Mouse (Mus musculus): ENCODE measurements at regions not wholly inside any gene's neighbourhood (a gene's known extent, or its start where the extent isn't known, plus 50 kb on each side); places are given as distances from the start of the nearest gene placed in this dataset.

DNA sequence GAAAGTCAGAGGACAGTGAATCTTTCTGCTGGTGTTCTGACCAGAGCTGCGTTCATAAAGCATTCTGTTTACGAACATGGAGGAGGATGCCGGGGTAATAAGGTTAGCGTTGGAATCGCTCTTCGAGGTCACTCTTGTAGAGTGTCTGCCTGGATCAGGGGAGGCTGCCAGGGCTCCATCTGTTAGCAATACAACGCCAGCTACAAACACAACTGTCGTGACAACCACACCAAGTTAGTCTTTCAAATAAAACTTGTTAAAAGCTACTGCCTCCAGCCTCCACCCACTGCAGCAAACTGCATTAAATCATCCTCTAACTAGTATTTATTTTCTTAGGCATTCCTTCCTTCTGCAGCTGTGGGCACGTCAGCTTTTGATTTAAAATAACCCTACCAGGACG, 525.0 kb downstream of the 1700129C05Rik start:
- H3K27ac ChIP-seq (ENCODE audit: low read length) = no peak overlapping the region
- no peaks in the 10 kb centered on the region for H3K9me3 ChIP-seq (ENCODE audit: control insufficient read depth, low read length)
- no peak overlapping the region for H3K4me3 ChIP-seq (replicated peaks; ENCODE audit: low read length)
- no peak for ATAC-seq
- no peak overlapping the region for H3K9ac ChIP-seq (replicated peaks; ENCODE audit: low read depth, low read length)
- WGBS = 79% methylated on average over 10 of the region's 10 CpGs
- H3K36me3 ChIP-seq (ENCODE audit: control insufficient read depth, insufficient read depth) = no peaks in the 10 kb centered on the region
- H3K4me2 ChIP-seq (ENCODE audit: low read length) = no peak overlapping the region
- no peaks in the 10 kb centered on the region for H3K27me3 ChIP-seq (replicated peaks; ENCODE audit: control insufficient read depth, insufficient read depth, low read length)
- no peaks in the 10 kb centered on the region for H3K4me1 ChIP-seq (replicated peaks; ENCODE audit: control insufficient read depth, insufficient read depth, low read length)

DNA sequence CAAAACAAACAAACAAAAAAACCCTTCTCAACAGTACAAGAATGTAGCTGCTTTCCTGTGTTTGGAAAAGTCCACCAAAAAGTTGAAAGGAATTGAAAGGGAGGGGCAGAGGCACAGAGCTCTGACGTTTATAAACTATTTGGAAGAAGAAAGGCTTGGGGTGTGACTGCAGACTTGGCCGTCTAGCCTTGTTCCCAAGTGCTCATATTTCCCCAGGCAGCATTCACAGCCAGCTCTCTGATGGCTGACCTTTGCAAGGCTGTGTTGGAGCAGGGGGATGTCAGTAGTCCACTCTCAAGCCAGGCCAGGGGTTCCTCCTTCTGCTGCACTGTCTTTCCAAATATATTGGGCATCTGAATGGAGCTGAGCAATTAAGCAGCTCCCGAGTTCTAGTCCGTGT, 534.5 kb downstream of the 1700129C05Rik start:
- no peaks in the 10 kb centered on the region for H3K9me3 ChIP-seq (ENCODE audit: control insufficient read depth, low read length)
- H3K4me2 ChIP-seq (ENCODE audit: low read length) = no peak overlapping the region
- H3K36me3 ChIP-seq (ENCODE audit: control insufficient read depth, insufficient read depth) = no peaks in the 10 kb centered on the region
- H3K27me3 ChIP-seq (replicated peaks; ENCODE audit: control insufficient read depth, insufficient read depth, low read length) = no peaks in the 10 kb centered on the region
- WGBS = 60% methylated on average over 4 of the region's 4 CpGs
- H3K4me1 ChIP-seq (replicated peaks; ENCODE audit: control insufficient read depth, insufficient read depth, low read length) = no peaks in the 10 kb centered on the region
- H3K4me3 ChIP-seq (replicated peaks; ENCODE audit: low read length) = no peak overlapping the region
- ATAC-seq = no peak
- H3K9ac ChIP-seq (replicated peaks; ENCODE audit: low read depth, low read length) = no peak overlapping the region
- no peak overlapping the region for H3K27ac ChIP-seq (ENCODE audit: low read length)

DNA sequence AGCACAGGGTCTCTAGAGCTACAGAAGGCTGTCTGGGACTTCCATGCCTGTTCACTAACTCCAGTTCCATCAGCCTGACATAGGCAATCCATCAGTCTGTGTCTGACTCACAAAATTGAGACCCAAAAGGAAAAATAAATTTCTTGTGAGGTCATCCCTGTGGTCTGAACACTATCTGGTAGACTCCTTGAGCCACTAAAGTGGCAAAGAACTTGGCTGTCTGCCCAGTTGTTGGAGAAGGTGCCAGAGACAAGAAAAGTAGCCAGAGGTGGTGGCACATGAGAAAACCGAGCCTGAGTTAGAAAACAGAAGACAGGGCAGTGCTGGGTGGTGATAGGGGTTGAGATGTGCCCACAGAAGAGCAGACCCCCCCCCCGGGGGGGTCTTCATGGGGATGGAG, 535.0 kb downstream of the 1700129C05Rik start:
- Histone ChIP-seq H3K27ac (ENCODE audit: low read length) (no peak overlapping the region), H3K9me3 (ENCODE audit: control insufficient read depth, low read length) (no peaks in the 10 kb centered on the region), H3K36me3 (ENCODE audit: control insufficient read depth, insufficient read depth) (no peaks in the 10 kb centered on the region), H3K27me3 (replicated peaks; ENCODE audit: control insufficient read depth, insufficient read depth, low read length) (no peaks in the 10 kb centered on the region), H3K4me1 (replicated peaks; ENCODE audit: control insufficient read depth, insufficient read depth, low read length) (no peaks in the 10 kb centered on the region), H3K9ac (replicated peaks; ENCODE audit: low read depth, low read length) (no peak overlapping the region), H3K4me3 (replicated peaks; ENCODE audit: low read length) (no peak overlapping the region), H3K4me2 (ENCODE audit: low read length) (no peak overlapping the region)
- 46% methylated on average over 2 of the region's 2 CpGs for WGBS
- no peak for ATAC-seq

DNA sequence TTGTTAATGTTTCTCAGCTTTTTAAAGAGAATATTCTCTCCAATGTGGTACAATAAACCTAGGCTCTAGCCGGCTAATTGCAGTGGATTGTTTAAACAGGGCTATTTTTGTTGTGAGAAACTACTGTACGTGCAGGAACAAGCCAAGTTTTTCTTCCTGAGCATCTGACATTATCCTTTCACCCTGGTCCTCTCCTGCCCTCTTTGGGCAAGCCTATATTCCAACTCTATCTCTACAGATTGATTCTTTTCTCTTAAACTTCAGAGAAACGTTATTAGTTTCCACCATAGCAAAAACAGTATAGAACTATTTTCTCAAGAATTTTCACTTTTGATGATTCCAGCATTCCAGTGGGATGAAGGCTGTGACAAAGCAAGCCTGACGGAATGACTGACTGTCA, 535.2 kb downstream of the Fgf9 start:
- no peak overlapping the region for H3K4me3 ChIP-seq (replicated peaks; ENCODE audit: low read length)
- H3K4me1 ChIP-seq (replicated peaks; ENCODE audit: control insufficient read depth, insufficient read depth, low read length) = no peaks in the 10 kb centered on the region
- no peak overlapping the region for H3K9ac ChIP-seq (replicated peaks; ENCODE audit: low read depth, low read length)
- H3K27ac ChIP-seq (ENCODE audit: low read length) = no peak overlapping the region
- no peaks in the 10 kb centered on the region for H3K36me3 ChIP-seq (ENCODE audit: control insufficient read depth, insufficient read depth)
- H3K27me3 ChIP-seq (replicated peaks; ENCODE audit: control insufficient read depth, insufficient read depth, low read length) = no peaks in the 10 kb centered on the region
- no peak overlapping the region for H3K4me2 ChIP-seq (ENCODE audit: low read length)
- H3K9me3 ChIP-seq (ENCODE audit: control insufficient read depth, low read length) = no peaks in the 10 kb centered on the region
- ATAC-seq = no peak
- WGBS = 68% methylated on average over 4 of the region's 4 CpGs

DNA sequence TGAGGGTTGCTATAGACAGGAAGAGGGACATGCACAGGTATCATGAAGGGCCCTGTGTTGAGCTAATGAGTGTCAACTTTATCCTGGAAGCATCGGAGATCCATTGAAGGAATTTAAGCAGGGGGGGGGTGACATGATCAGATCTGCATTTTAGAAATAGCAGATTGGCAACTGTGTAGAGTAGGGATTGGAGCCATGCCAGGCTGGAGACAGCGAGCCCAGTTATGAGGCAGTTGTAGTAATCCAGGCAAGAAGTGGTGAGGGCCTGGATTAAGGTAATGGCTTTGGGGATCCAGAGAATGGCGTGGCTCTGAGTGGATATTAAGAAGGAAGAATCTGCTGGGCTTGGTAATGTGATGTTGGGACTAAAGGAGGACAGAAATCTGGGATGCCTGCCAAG, 528.5 kb downstream of the Fgf9 start:
- H3K4me2 ChIP-seq (ENCODE audit: low read length) = no peak overlapping the region
- no peaks in the 10 kb centered on the region for H3K4me1 ChIP-seq (replicated peaks; ENCODE audit: control insufficient read depth, insufficient read depth, low read length)
- no peak for ATAC-seq
- no peak overlapping the region for H3K27ac ChIP-seq (ENCODE audit: low read length)
- H3K36me3 ChIP-seq (ENCODE audit: control insufficient read depth, insufficient read depth) = no peaks in the 10 kb centered on the region
- no peaks in the 10 kb centered on the region for H3K9me3 ChIP-seq (ENCODE audit: control insufficient read depth, low read length)
- WGBS = 55% methylated on average over 3 of the region's 3 CpGs
- H3K4me3 ChIP-seq (replicated peaks; ENCODE audit: low read length) = no peak overlapping the region
- H3K27me3 ChIP-seq (replicated peaks; ENCODE audit: control insufficient read depth, insufficient read depth, low read length) = no peaks in the 10 kb centered on the region
- no peak overlapping the region for H3K9ac ChIP-seq (replicated peaks; ENCODE audit: low read depth, low read length)

DNA sequence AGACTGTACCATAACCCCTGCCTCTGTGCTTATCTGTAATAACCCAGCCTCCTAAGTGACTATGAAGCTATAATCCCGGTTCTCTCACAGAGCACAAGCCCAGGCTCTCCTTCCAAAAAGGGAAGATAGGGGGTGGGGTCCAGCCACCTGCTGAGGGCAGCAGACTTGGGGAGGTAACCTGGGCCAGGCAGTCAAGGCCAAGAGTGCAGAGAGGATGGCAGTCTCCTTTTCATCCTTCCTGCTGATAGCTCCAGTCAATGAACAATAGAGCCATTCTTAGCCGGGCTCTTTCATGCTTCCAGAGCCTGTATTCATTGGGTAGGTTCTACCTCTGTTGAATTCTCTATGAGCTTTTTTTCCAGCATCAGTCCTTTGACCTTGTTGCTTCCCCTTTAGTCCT, 527.5 kb downstream of the Fgf9 start:
- Histone ChIP-seq H3K4me1 (replicated peaks; ENCODE audit: control insufficient read depth, insufficient read depth, low read length) (no peaks in the 10 kb centered on the region), H3K27ac (ENCODE audit: low read length) (no peak overlapping the region), H3K4me2 (ENCODE audit: low read length) (no peak overlapping the region), H3K4me3 (replicated peaks; ENCODE audit: low read length) (no peak overlapping the region), H3K9me3 (ENCODE audit: control insufficient read depth, low read length) (no peaks in the 10 kb centered on the region), H3K27me3 (replicated peaks; ENCODE audit: control insufficient read depth, insufficient read depth, low read length) (no peaks in the 10 kb centered on the region), H3K36me3 (ENCODE audit: control insufficient read depth, insufficient read depth) (no peaks in the 10 kb centered on the region), H3K9ac (replicated peaks; ENCODE audit: low read depth, low read length) (no peak overlapping the region)
- 33% methylated on average over 2 of the region's 2 CpGs for WGBS
- no peak for ATAC-seq

DNA sequence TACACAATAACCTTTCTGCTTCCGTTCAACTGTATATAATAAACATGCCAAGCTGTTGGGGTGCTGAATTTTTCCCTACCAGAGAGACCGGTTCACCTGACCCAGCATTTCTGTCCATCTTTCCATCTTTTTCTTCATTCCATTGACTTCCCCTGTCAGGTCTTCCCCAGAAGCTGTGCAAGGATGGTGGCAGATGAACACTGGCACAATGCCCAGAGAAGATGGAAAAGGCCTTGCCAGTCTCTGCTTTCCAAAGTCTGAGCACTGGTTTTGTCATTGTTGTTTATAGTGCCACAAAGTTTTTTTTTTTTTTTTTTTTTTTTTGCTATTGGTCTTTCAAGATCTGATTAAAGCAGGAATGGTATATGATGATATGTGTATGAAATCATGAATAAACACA, 526.6 kb downstream of the Fgf9 start:
- no peaks in the 10 kb centered on the region for H3K36me3 ChIP-seq (ENCODE audit: control insufficient read depth, insufficient read depth)
- no peak overlapping the region for H3K4me2 ChIP-seq (ENCODE audit: low read length)
- H3K9ac ChIP-seq (replicated peaks; ENCODE audit: low read depth, low read length) = no peak overlapping the region
- no peaks in the 10 kb centered on the region for H3K9me3 ChIP-seq (ENCODE audit: control insufficient read depth, low read length)
- WGBS = 94% methylated on average over 2 of the region's 2 CpGs
- ATAC-seq = no peak
- no peaks in the 10 kb centered on the region for H3K27me3 ChIP-seq (replicated peaks; ENCODE audit: control insufficient read depth, insufficient read depth, low read length)
- no peak overlapping the region for H3K27ac ChIP-seq (ENCODE audit: low read length)
- no peaks in the 10 kb centered on the region for H3K4me1 ChIP-seq (replicated peaks; ENCODE audit: control insufficient read depth, insufficient read depth, low read length)
- no peak overlapping the region for H3K4me3 ChIP-seq (replicated peaks; ENCODE audit: low read length)

DNA sequence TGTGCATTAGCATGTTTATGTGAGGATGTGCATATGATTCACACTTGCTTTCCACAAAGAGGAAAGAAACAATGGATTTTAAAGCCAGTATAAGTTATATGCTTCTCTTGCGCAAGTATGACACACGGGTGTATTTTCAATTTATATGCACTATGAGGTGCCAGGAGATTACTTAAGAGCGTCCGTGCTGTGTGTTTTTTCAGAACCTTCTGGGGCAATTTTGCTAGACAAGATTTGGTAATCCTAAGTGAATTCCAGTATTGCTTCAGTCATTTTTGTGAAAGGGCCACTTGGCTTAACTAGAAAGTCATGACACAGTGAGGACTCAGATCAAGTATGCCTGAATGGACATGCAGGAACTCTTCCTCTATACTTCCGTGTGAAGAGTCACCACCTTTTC, 511.5 kb downstream of the Fgf9 start:
- H3K9me3 ChIP-seq (ENCODE audit: control insufficient read depth, low read length) = no peaks in the 10 kb centered on the region; the same call in 1 of the 2 replicates
- WGBS = 94% methylated on average over 5 of the region's 5 CpGs
- no peak for ATAC-seq

DNA sequence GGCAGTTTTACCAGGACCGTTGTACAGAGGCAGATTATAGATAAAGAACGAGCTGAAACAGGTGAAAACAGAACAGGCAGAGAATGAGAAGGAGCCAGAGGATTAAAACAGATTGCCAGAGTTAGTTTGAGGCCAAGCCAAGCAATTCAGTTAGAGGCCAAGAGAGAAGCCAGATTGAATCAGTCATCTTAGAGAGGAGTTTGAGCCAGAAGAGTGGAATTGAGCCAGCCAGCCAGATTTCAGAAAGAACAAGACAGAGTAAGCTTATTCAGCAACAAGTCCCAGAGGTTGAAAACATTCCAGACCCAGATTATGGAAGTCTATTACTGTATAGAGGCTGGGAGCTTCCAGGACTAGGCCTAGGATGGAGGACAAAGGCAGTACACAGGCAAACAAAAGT, 499.7 kb downstream of the Fgf9 start:
- no peaks in the 10 kb centered on the region for H3K4me1 ChIP-seq (replicated peaks; ENCODE audit: control insufficient read depth, insufficient read depth, low read length)
- no peak for ATAC-seq
- peaks cover 4% of the 10 kb centered on the region; the same call in 1 of the 2 replicates for H3K9me3 ChIP-seq (ENCODE audit: control insufficient read depth, low read length)
- no peak overlapping the region for H3K4me3 ChIP-seq (replicated peaks; ENCODE audit: low read length)
- H3K36me3 ChIP-seq (ENCODE audit: control insufficient read depth, insufficient read depth) = no peaks in the 10 kb centered on the region
- H3K27ac ChIP-seq (ENCODE audit: low read length) = no peak overlapping the region
- no peaks in the 10 kb centered on the region for H3K27me3 ChIP-seq (replicated peaks; ENCODE audit: control insufficient read depth, insufficient read depth, low read length)
- no peak overlapping the region for H3K9ac ChIP-seq (replicated peaks; ENCODE audit: low read depth, low read length)
- no peak overlapping the region for H3K4me2 ChIP-seq (ENCODE audit: low read length)
- WGBS = 84% methylated on average over 2 of the region's 2 CpGs

More for the DNA sequence above, 511.5 kb downstream of the Fgf9 start:
- H3K4me3 ChIP-seq (replicated peaks; ENCODE audit: low read length) = no peak overlapping the region
- H3K36me3 ChIP-seq (ENCODE audit: control insufficient read depth, insufficient read depth) = no peaks in the 10 kb centered on the region
- no peak overlapping the region for H3K27ac ChIP-seq (ENCODE audit: low read length)
- no peaks in the 10 kb centered on the region for H3K27me3 ChIP-seq (replicated peaks; ENCODE audit: control insufficient read depth, insufficient read depth, low read length)
- no peak overlapping the region for H3K4me2 ChIP-seq (ENCODE audit: low read length)
- H3K4me1 ChIP-seq (replicated peaks; ENCODE audit: control insufficient read depth, insufficient read depth, low read length) = no peaks in the 10 kb centered on the region
- no peak overlapping the region for H3K9ac ChIP-seq (replicated peaks; ENCODE audit: low read depth, low read length)

DNA sequence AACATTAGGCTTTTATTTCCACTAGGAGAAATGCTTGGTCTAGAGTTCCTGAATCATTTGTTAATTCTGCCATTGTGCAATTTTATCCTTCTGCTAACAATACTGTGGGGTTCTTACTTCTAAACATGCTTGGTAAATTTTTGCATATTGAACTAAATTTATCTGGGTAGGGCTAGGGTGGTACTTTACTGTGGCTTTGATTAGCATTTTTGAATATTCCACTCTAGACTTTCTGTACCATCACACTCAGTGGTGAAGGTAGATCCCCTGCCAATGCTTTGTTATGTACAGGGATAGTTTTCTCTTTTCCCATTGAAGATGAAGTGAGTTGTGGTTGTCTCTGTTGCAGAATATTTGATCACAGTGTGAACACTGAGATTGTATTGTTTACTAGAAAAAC, 497.1 kb downstream of the Fgf9 start:
- H3K36me3 ChIP-seq (ENCODE audit: control insufficient read depth, insufficient read depth) = no peaks in the 10 kb centered on the region
- no peak overlapping the region for H3K27ac ChIP-seq (ENCODE audit: low read length)
- no peak overlapping the region for H3K4me3 ChIP-seq (replicated peaks; ENCODE audit: low read length)
- no peaks in the 10 kb centered on the region for H3K4me1 ChIP-seq (replicated peaks; ENCODE audit: control insufficient read depth, insufficient read depth, low read length)
- ATAC-seq = no peak
- no peak overlapping the region for H3K9ac ChIP-seq (replicated peaks; ENCODE audit: low read depth, low read length)
- H3K4me2 ChIP-seq (ENCODE audit: low read length) = no peak overlapping the region
- no peaks in the 10 kb centered on the region for H3K27me3 ChIP-seq (replicated peaks; ENCODE audit: control insufficient read depth, insufficient read depth, low read length)
- H3K9me3 ChIP-seq (ENCODE audit: control insufficient read depth, low read length) = peaks cover 4% of the 10 kb centered on the region; the same call in 1 of the 2 replicates
